Mouse (Mus musculus) forebrain, embryonic 11.5 days (tissue): ENCODE measurements around the gene Gm5269. TPM values are rescaled to one million over a fixed set of nuclear protein-coding genes. Genes with fewer than 3 reads are reported as not detected.

Source experiments
- ATAC-seq: fragments of 200-750 bp; cut with Nextera tagmentation; replicated peaks from 2 replicates; pipeline ENCODE4 v1.8.0; 2017; ENCODE audit warnings: moderate TSS enrichment; ENCODE audit not compliant: low FRiP score
- DNase-seq: peaks from one replicate; pipeline ENCODE4 v3.0.0-alpha.2; 2017; ENCODE audit warnings: low spot score
- H3K27ac ChIP-seq: fragments of 300-500 bp; sonication (generic); 2 replicates; pipeline ENCODE4 v1.5.1; 2014; ENCODE audit warnings: low read depth, low read length
- H3K27me3 ChIP-seq: fragments of 300-500 bp; sonication (generic); 2 replicates; pipeline ENCODE4 v1.6.1; 2014; ENCODE audit warnings: mild to moderate bottlenecking, low read length, mixed read lengths; ENCODE audit not compliant: control insufficient read depth, insufficient read depth
- H3K36me3 ChIP-seq: fragments of 300-500 bp; sonication (generic); 2 replicates; pipeline ENCODE4 v1.6.1; 2014; ENCODE audit warnings: mild to moderate bottlenecking, low read length, moderate library complexity, mixed read lengths; ENCODE audit not compliant: control insufficient read depth, insufficient read depth
- H3K4me1 ChIP-seq: fragments of 300-500 bp; sonication (generic); replicated peaks from 2 replicates; pipeline ENCODE4 v1.6.1; 2014; ENCODE audit warnings: low read length, mixed read lengths; ENCODE audit not compliant: control insufficient read depth, insufficient read depth
- H3K4me2 ChIP-seq: fragments of 300-500 bp; sonication (generic); 2 replicates; pipeline ENCODE4 v1.6.1; 2014; ENCODE audit warnings: low read depth, mild to moderate bottlenecking, low read length, moderate library complexity, mixed read lengths; ENCODE audit not compliant: severe bottlenecking
- H3K4me3 ChIP-seq: fragments of 300-500 bp; sonication (generic); 2 replicates; pipeline ENCODE4 v1.5.1; 2014; ENCODE audit warnings: low read depth, low read length
- H3K9ac ChIP-seq: fragments of 300-500 bp; sonication (generic); 2 replicates; pipeline ENCODE4 v1.6.1; 2014; ENCODE audit warnings: low read length
- H3K9me3 ChIP-seq: fragments of 300-500 bp; sonication (generic); 2 replicates; pipeline ENCODE4 v1.6.1; 2016; ENCODE audit warnings: low read length, mixed read lengths; ENCODE audit not compliant: control insufficient read depth
- WGBS: fragments of 180-500 bp; shearing (Covaris S2); extraction: QIAGEN DNeasy Blood & Tissue Kit; methylation state at CpG from one replicate; pipeline ENCODE4 v1.1.7; 2014; 5-methylcytosine and 5-hydroxymethylcytosine counted together
- polyA plus RNA-seq: library from polyadenylated mRNA; unstranded; fragments of >200 nt; fragmentation: Nextera tagmentation; extraction: Ambion mirVana; gene quantifications from 2 replicates; pipeline ENCODE4 v1.2.1, GENCODE M21; 2014

The Gm5269 gene
- polyA plus RNA-seq = not detected in 2 replicates

DNA sequence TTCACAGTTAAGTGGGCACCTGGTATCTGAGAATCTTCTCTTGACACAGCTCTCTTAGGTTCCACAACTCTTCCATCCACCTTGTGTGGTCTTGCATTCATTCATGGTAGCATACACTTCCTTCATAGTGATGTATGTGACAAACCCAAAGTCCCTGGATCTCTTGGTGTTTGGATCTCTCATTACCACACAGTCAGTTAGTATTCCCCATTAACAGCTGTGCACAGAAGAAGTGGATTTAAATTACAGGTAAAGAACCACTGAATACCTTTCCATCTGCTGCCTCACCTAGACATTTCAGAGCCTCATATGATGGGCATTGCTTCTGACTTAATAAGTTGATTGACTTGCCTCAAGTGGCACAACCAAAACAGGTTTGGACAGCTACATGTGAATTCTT lies at the start of gene Gm5269:
Gene Gm5269 (minus strand): TSS at position 101 of the 400 bp plus-strand sequence.
- ATAC-seq = no peak
- no peak within 1 kb of the TSS for H3K4me3 ChIP-seq
- no peak within 1 kb of the TSS for H3K9ac ChIP-seq
- no peaks in the 10 kb centered on the region for H3K9me3 ChIP-seq
- no peaks in the 10 kb centered on the region for H3K4me1 ChIP-seq
- no peaks in the 10 kb centered on the region for H3K27me3 ChIP-seq
- H3K27ac ChIP-seq = no peak within 1 kb of the TSS
- DNase-seq = no peak
- H3K4me2 ChIP-seq = no peak within 1 kb of the TSS
- no peaks in the 10 kb centered on the region for H3K36me3 ChIP-seq

DNA sequence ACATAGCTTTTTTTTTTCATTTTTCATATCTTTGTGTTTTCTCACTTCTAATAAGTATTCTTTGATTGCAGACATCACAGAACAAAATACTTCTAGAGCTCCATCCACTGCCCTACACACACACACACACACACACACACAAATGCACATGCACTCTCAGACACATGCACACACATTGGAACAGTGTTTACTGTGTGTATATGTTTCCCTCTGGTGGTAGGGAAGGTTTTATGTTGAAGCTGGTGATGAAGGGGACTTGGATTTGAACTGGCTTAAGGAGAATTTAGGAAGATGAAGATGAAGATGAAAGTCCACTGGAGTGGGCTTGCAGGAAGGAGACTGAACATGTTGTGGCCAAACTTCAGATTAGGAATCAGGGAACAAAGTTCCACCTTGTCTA lies 41.1 kb upstream of the Gm5269 start:
- H3K9me3 ChIP-seq = no peaks in the 10 kb centered on the region
- H3K4me3 ChIP-seq = no peak overlapping the region
- no peak overlapping the region for H3K4me2 ChIP-seq
- H3K27ac ChIP-seq = no peak overlapping the region
- no peak overlapping the region for H3K9ac ChIP-seq
- DNase-seq (no peak), ATAC-seq (no peak)
- H3K4me1 ChIP-seq = 0 out of 2 replicates have a peak, but pooled peaks cover 2% of the 10 kb centered on the region
- no peaks in the 10 kb centered on the region for H3K36me3 ChIP-seq
- H3K27me3 ChIP-seq = peaks cover 5% of the 10 kb centered on the region

DNA sequence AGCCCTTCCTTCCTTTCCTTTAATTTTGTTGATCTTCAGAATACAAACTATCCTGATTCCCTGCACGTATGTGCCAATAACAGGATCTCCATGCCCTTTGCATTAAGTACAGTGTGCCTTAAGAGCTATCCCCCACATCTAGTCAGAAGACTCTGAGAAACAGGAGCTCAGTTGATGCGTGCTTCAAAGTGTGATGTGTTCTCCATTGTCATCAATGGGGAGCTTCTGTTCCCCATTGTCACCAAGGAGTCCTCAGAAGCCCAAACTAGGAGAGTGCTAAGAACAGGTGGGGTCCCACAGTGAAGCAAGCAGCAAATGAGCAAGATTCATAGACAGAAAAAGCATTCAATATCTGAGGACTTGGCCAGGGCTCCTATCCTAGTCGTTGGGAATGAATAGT lies 36.8 kb upstream of the Gm5269 start:
- DNase-seq (no peak), ATAC-seq (no peak)
- Histone ChIP-seq H3K4me1 (0 out of 2 replicates have a peak, but pooled peaks cover 2% of the 10 kb centered on the region), H3K4me2 (no peak overlapping the region), H3K27ac (no peak overlapping the region), H3K9ac (no peak overlapping the region), H3K27me3 (peaks cover 9% of the 10 kb centered on the region), H3K9me3 (no peaks in the 10 kb centered on the region), H3K36me3 (no peaks in the 10 kb centered on the region), H3K4me3 (no peak overlapping the region)
- WGBS = 45% methylated on average over 3 of the region's 3 CpGs

DNA sequence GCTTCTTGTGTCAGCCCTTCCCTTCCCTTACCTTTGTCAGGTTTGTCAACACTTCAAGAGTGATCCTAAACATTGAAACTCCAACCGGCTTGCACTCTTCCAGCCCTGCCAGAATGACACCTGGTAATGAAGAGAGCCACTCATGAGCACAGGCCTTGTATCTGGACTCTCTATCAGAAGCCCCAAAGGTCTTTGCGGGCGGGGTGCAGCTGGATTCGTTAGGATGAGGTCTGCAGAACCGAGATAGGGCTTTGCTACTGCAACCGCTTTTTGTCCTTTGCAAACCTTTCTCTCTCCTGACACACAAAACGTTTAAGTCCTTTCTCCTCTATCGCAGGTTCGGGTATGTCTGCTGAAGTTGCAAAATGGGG lies 36.3 kb upstream of the Gm5269 start, which contains the start of gene Slc40a1:
Gene Slc40a1 (minus strand): TSS at position 131 of the 371 bp plus-strand sequence.
- Histone ChIP-seq H3K9ac (peak within 1 kb of the TSS; percentile 51), H3K9me3 (no peaks in the 10 kb centered on the region), H3K27me3 (peaks cover 9% of the 10 kb centered on the region), H3K4me2 (peak within 1 kb of the TSS; percentile 90), H3K36me3 (no peaks in the 10 kb centered on the region), H3K4me1 (0 out of 2 replicates have a peak, but pooled peaks cover 2% of the 10 kb centered on the region), H3K27ac (no peak within 1 kb of the TSS), H3K4me3 (peak within 1 kb of the TSS; percentile 48)
- DNase-seq (no peak), ATAC-seq (0 out of 2 replicates have a peak, but pooled peaks have one; percentile 2)
- 20% methylated on average over 9 of the region's 9 CpGs for WGBS

DNA sequence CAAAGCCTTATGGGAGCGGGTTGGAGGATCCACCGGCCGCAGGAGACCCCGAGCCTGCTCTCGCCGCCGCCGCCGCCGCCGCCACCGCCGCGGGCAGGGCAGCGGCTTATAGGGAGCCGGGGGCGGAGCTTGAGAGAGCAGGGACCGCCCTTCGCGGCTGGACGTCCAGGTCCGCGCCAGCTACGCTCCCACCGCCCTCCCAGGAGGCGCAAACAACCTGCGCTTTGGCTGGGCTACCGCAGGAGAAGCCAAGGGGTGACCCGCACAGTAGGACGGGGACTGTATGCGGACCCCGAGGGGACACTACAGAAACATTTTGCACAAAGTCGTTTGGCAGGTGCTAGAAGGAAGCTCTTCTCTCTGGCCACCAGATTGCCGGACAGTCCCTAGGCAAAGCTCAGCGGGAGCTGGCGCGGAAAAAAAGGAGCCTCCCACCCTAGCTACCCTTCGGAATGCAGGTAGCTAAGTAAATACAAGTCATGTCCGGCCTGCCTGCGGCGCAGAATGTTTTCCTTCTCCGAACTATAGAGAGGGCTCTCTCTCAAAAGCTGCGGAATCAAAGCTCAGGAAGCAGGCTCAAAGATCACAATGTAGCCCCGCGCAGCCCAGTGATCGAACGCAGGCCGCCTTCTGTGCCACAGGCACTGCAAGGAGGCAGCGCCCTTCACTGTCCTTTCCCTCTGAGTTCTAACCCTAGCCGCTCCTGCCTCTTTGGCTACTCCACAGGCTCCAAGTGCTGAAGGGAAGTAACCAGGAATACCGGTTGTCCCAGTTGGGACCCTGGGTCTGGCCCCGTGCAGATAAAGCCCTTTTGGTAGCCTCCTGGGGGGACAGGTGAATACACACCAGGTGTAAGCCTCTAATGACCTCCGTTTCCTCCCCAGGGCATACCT lies 35.7 kb upstream of the Gm5269 start:
- peak; percentile 84 for DNase-seq
- Histone ChIP-seq H3K9me3 (no peaks in the 10 kb centered on the region), H3K36me3 (no peaks in the 10 kb centered on the region), H3K4me3 (peak overlapping the region; percentile 48), H3K27me3 (peaks cover 9% of the 10 kb centered on the region), H3K4me2 (peak overlapping the region; percentile 90), H3K9ac (peak overlapping the region; percentile 51), H3K4me1 (0 out of 2 replicates have a peak, but pooled peaks cover 2% of the 10 kb centered on the region), H3K27ac (no peak overlapping the region)
- ATAC-seq = peak; percentile 97
- WGBS = 1% methylated on average over 53 of the region's 53 CpGs

DNA sequence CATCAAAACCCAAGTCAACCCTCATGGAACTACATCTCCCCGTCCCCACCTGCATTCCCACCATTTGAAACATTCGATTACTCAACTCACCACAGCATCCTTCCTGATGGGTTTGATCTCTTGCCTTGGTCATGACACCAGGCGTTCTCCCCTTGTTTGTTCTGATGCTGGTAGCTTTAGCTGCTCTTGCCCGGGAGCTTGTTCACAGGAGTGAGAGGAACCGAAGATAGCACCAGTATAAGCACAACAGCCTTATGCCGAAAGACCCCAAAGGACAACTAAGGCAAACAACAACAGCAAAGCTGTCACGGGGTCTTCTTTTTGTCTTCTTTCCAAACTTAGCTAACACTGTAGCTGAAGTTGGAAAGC lies 35.0 kb upstream of the Gm5269 start:
- Histone ChIP-seq H3K4me1 (0 out of 2 replicates have a peak, but pooled peaks cover 2% of the 10 kb centered on the region), H3K4me2 (peak overlapping the region; percentile 90), H3K9me3 (no peaks in the 10 kb centered on the region), H3K36me3 (no peaks in the 10 kb centered on the region), H3K4me3 (peak overlapping the region; percentile 48), H3K9ac (peak overlapping the region; percentile 51), H3K27ac (no peak overlapping the region), H3K27me3 (peaks cover 9% of the 10 kb centered on the region)
- DNase-seq (no peak), ATAC-seq (peak; percentile 47)
- WGBS = 11% methylated on average over 7 of the region's 7 CpGs

DNA sequence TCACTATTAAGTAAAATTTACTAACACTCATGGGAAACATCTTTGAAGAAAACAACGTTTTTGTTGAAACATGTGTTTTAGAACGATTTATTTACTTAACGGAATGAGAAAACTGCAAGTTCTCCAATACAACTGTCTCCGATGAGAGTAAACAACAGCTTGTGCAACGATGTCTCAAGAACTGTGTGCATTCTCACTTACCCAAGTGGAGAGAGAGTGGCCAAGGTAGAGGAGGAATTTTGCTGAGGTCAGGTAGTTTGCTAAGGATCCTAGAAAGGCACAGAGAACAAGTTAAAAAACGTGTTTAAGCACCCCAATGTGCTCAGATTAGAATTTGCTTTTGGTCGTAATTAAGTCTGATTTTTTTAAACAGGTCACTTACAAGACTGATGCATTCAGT lies 34.4 kb upstream of the Gm5269 start:
- no peak for DNase-seq
- H3K4me3 ChIP-seq = no peak overlapping the region
- no peaks in the 10 kb centered on the region for H3K9me3 ChIP-seq
- H3K27me3 ChIP-seq = peaks cover 9% of the 10 kb centered on the region
- ATAC-seq = no peak
- no peak overlapping the region for H3K27ac ChIP-seq
- no peak overlapping the region for H3K4me2 ChIP-seq
- H3K4me1 ChIP-seq = 0 out of 2 replicates have a peak, but pooled peaks cover 2% of the 10 kb centered on the region
- no peak overlapping the region for H3K9ac ChIP-seq
- H3K36me3 ChIP-seq = no peaks in the 10 kb centered on the region
- WGBS = 74% methylated on average over 7 of the region's 7 CpGs

DNA sequence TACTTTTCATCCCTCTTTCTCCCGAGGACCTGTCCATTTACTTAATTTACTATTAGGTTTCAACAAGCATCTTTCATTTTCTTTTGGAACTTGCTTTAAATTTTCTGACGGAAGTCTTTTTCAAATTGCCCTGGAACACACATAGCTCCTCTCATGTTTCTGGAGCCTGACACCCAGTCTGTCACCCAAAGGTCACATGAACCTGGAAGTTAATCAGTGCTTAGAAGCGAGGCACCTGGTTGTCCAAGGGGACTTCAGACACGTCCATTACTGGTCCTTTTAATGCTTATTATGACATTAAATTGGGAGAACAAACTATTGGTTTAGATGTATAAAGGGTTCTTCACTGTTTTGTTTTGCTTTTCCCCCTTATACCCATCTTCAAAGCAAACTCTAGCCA lies 33.2 kb upstream of the Gm5269 start:
- 78% methylated on average over 4 of the region's 4 CpGs for WGBS

More for the DNA sequence above, 33.2 kb upstream of the Gm5269 start:
- DNase-seq (no peak), ATAC-seq (no peak)
- Histone ChIP-seq H3K27me3 (peaks cover 9% of the 10 kb centered on the region), H3K9me3 (no peaks in the 10 kb centered on the region), H3K4me2 (no peak overlapping the region), H3K9ac (no peak overlapping the region), H3K27ac (no peak overlapping the region), H3K4me3 (no peak overlapping the region), H3K36me3 (no peaks in the 10 kb centered on the region), H3K4me1 (0 out of 2 replicates have a peak, but pooled peaks cover 2% of the 10 kb centered on the region)
